Mouse (Mus musculus) MEL (cell line): Measurements from ENCODE around the gene Ccdc85a.

Source experiments
- CTCF ChIP-seq, 3 experiments: IDR thresholded peaks in 2 of 3; conservative IDR thresholded peaks in 1 of 3; 2 replicates each; pipeline ENCODE4 v1.5.1; 2011 to 2012; ENCODE audit warnings: low read length in 3 of 3, low read depth in 2 of 3, mild to moderate bottlenecking in 2 of 3, improper control_type of control experiment in 1 of 3, inconsistent platforms in 1 of 3, mixed read lengths in 1 of 3, moderate library complexity in 1 of 3; ENCODE audit not compliant: control insufficient read depth in 1 of 3, insufficient read depth in 1 of 3, poor library complexity in 1 of 3, severe bottlenecking in 1 of 3
- MAFK ChIP-seq: IDR thresholded peaks from 2 replicates; pipeline ENCODE4 v1.6.1; 2011; ENCODE audit warnings: low read depth, mild to moderate bottlenecking, low read length, improper control_type of control experiment, borderline replicate concordance

DNA sequence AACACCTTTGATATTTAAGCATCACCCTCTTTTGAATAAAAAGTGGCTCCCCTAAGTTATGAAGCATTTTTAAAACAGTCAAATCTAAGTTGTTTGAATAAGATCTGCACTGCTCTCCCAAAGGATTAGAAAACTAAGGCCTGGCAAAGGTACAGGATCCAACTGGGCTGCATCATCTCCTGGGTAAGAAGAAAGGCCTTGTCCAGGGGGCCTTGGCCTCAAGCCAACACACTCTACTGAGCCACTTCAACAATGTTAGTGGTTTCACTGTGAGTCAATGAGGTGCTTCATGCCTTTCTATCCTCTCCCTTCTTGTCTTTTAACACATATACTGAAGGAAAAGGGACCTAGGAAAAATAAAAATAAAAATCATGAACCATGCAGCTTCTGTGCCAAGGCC is 87.1 kb downstream of the Ccdc85a start:
- TF ChIP-seq MAFK: no peak
- no peak for TF ChIP-seq CTCF (IDR thresholded peaks at IDR 0.05 in 2 of 3, conservative IDR thresholded peaks at IDR 0.05 in 1 of 3; ENCODE audit: control insufficient read depth in 1 of 3, insufficient read depth in 1 of 3, low read depth in 2 of 3, low read length in 3 of 3, poor library complexity in 1 of 3, severe bottlenecking in 1 of 3)
